24 mouse cellular contexts compared by ENCODE assay signal in genomic region chr3:45547091-45547490, GRCm38 (mm10).
DNase-seq lines count a peak whose midpoint lies in the region; ATAC-seq and TF ChIP-seq lines count a peak whose summit lies in the region.
"Had no signal": no experiment of that assay in that cellular context is flagged by ENCODE, and none has a peak within 500 bp of the region (broad histone marks: within the 10 kb centered on the region; RNA-seq: fewer than 3 reads in every experiment).

No protein-coding gene starts in this region.

- H3K27ac ChIP-seq in lung, embryonic 14.5 days (ENCODE audit: low read depth): no peak overlapping the region
- no peak overlapping the region for H3K27ac ChIP-seq in lung, embryonic 16.5 days (ENCODE audit: low read length)
- H3K27ac ChIP-seq: embryonic facial prominence, embryonic 10.5 days; embryonic facial prominence, embryonic 12.5 days; forebrain, embryonic 13.5 days; forebrain, embryonic 15.5 days had no signal

- WGBS in lung, embryonic 14.5 days: 82% methylated on average over 3 of the region's 3 CpGs
- 68% methylated on average over 3 of the region's 3 CpGs for WGBS in lung, embryonic 16.5 days

- peak; percentile 47 for DNase-seq in lung, embryonic 14.5 days
- DNase-seq in lung, postnatal 36 days: no peak
- no peak for DNase-seq in lung, postnatal 14 days
- DNase-seq: adrenal gland, adult 8-10 months; adrenal gland, postnatal 14 days; adrenal gland, postnatal 36 days; B cell, adult 2 months; cerebellum, adult 11-12 months; cerebellum, adult 2 months; cerebellum, adult 9-10 months; cerebellum, postnatal 10 days; cerebellum, postnatal 25 days had no signal

- H3K9me3 ChIP-seq in lung, embryonic 14.5 days (ENCODE audit: low read depth, low read length): no peaks in the 10 kb centered on the region
- no peaks in the 10 kb centered on the region for H3K9me3 ChIP-seq in lung, embryonic 16.5 days (ENCODE audit: control insufficient read depth, low read length)
- H3K9me3 ChIP-seq in megakaryocyte, embryonic 14.5 days: 0 out of 2 replicates have a peak, but pooled peaks cover 3% of the 10 kb centered on the region
- H3K9me3 ChIP-seq: embryonic facial prominence, embryonic 10.5 days; embryonic facial prominence, embryonic 12.5 days; forebrain, embryonic 13.5 days; forebrain, embryonic 15.5 days had no signal

- no peaks in the 10 kb centered on the region for H3K27me3 ChIP-seq in lung, embryonic 14.5 days (ENCODE audit: insufficient read depth, low read length)
- H3K27me3 ChIP-seq in lung, embryonic 16.5 days (ENCODE audit: control insufficient read depth, insufficient read depth, low read depth, low read length): no peaks in the 10 kb centered on the region
- H3K27me3 ChIP-seq in megakaryocyte, embryonic 14.5 days (replicated peaks): no peaks in the 10 kb centered on the region
- H3K27me3 ChIP-seq: CH12.LX; embryonic facial prominence, embryonic 12.5 days; forebrain, embryonic 13.5 days; forebrain, embryonic 15.5 days; Patski had no signal

- H3K4me2 ChIP-seq in lung, embryonic 14.5 days: no peak overlapping the region
- no peak overlapping the region for H3K4me2 ChIP-seq in lung, embryonic 16.5 days (ENCODE audit: low read depth, low read length)
- H3K4me2 ChIP-seq: embryonic facial prominence, embryonic 12.5 days; forebrain, embryonic 13.5 days; forebrain, embryonic 15.5 days had no signal

- no peak overlapping the region for H3K9ac ChIP-seq in lung, embryonic 14.5 days
- no peak overlapping the region for H3K9ac ChIP-seq in lung, embryonic 16.5 days (ENCODE audit: low read length)
- H3K9ac ChIP-seq: embryonic facial prominence, embryonic 12.5 days; forebrain, embryonic 13.5 days; forebrain, embryonic 15.5 days had no signal

- peak; percentile 73 for ATAC-seq in lung, embryonic 14.5 days (ENCODE audit: insufficient read depth)
- ATAC-seq in lung, embryonic 16.5 days (ENCODE audit: low read depth): peak; percentile 47; the same call in 1 of the 2 replicates
- no peak for ATAC-seq in megakaryocyte, adult 5-6 weeks (ENCODE audit: poor library complexity, severe bottlenecking)
- ATAC-seq: activated CD4-positive, CD25-positive, alpha-beta regulatory T cell, adult 4 months; CD4-positive, CD25-positive, alpha-beta regulatory T cell, adult 4 months; forebrain, embryonic 13.5 days; forebrain, embryonic 15.5 days; Patski had no signal

- H3K4me1 ChIP-seq in lung, embryonic 14.5 days (ENCODE audit: insufficient read depth): no peaks in the 10 kb centered on the region
- H3K4me1 ChIP-seq in lung, embryonic 16.5 days (replicated peaks; ENCODE audit: control insufficient read depth, insufficient read depth, low read length): no peaks in the 10 kb centered on the region
- no peaks in the 10 kb centered on the region for H3K4me1 ChIP-seq in megakaryocyte, embryonic 14.5 days
- H3K4me1 ChIP-seq: embryonic facial prominence, embryonic 10.5 days; embryonic facial prominence, embryonic 12.5 days; forebrain, embryonic 13.5 days; forebrain, embryonic 15.5 days had no signal

- no peak for TF ChIP-seq CTCF in lung, embryonic 14.5 days (IDR thresholded peaks at IDR 0.05; ENCODE audit: low read depth)

- no peak overlapping the region for H3K4me3 ChIP-seq in lung, embryonic 14.5 days (ENCODE audit: low read depth, low read length)
- no peak overlapping the region for H3K4me3 ChIP-seq in lung, embryonic 16.5 days (ENCODE audit: low read length)
- peak overlapping the region; percentile 10 for H3K4me3 ChIP-seq in megakaryocyte, embryonic 14.5 days (replicated peaks)
- H3K4me3 ChIP-seq: embryonic facial prominence, embryonic 10.5 days; embryonic facial prominence, embryonic 12.5 days; forebrain, embryonic 13.5 days; forebrain, embryonic 15.5 days had no signal

- no peaks in the 10 kb centered on the region for H3K36me3 ChIP-seq in lung, embryonic 14.5 days (ENCODE audit: insufficient read depth)
- H3K36me3 ChIP-seq in lung, embryonic 16.5 days (ENCODE audit: control insufficient read depth, insufficient read depth, low read length): no peaks in the 10 kb centered on the region
- H3K36me3 ChIP-seq in megakaryocyte, embryonic 14.5 days (replicated peaks; ENCODE audit: low read length): no peaks in the 10 kb centered on the region
- H3K36me3 ChIP-seq: embryonic facial prominence, embryonic 10.5 days; embryonic facial prominence, embryonic 12.5 days; forebrain, embryonic 15.5 days; G1E had no signal
